Mouse (Mus musculus) embryonic stem cell, embryonic (primary cell): ENCODE measurements around the gene Uhrf1bp1l.

Source experiments
- CTCF ChIA-PET, 4 experiments: fragments of 300-600 bp in 2 of 4; fragments of 350-600 bp in 2 of 4; sonication (Branson Sonifier 250); formaldehyde crosslinking; loops; one replicate each; lab custom pipeline; 2022; ENCODE audit warnings: inconsistent platforms in 2 of 4; lab: Charles Lee
- POLR2A ChIA-PET, 4 experiments: fragments of 300-600 bp in 2 of 4; fragments of 350-600 bp in 2 of 4; sonication (Branson Sonifier 250); formaldehyde crosslinking; loops; one replicate each; lab custom pipeline; 2022; ENCODE audit warnings: antibody characterized with exemption in 4 of 4, inconsistent platforms in 1 of 4; lab: Charles Lee

Uhrf1bp1l gene

GRCm38 (mm10) chr10:89738395-89738794 is 6.4 kb upstream of the Uhrf1bp1l start:
- CTCF ChIA-PET = no interaction called here

GRCm38 (mm10) chr10:89739703-89740102 is 5.1 kb upstream of the Uhrf1bp1l start:
- CTCF ChIA-PET = no interaction called here
- POLR2A ChIA-PET = interaction anchor here in 2 of 4 experiments (0.6 to 1.3 kb wide), 5 partner anchors 9 to 1039 kb away, joined by 3 to 5 read pairs (median 3); no protein-coding TSS in a partner anchor

More at GRCm38 (mm10) chr10:89738395-89738794, 6.4 kb upstream of the Uhrf1bp1l start:
- POLR2A ChIA-PET = interaction anchor here in 1 of 4 experiments (0.8 to 1.1 kb wide), 2 partner anchors 12 to 52 kb away, joined by 3 read pairs; partner anchors contain the start of gene Scyl2

DNA sequence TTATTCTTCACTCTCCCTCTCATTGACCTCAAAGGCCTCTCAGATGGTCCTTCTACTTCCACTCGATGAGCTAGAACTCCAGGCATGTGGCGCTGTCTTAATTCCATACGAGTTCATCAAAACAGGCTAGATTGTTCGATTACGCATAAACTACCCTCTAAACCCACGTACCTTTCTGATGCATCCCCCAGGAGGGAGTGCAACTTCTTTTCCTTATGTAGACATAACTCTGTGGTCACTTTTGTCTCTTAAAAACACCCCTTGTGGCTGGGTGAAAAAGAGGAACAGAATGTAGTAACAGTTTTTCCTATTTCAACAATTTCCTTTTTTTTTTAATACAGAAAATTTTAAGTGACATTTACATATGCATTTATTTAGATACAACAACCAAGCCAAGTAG is 3.8 kb upstream of the Uhrf1bp1l start:
- ChIA-PET POLR2A (interaction anchor here in 1 of 4 experiments (0.7 kb wide), 1 partner anchor 68 kb away, joined by 3 read pairs; no protein-coding TSS in a partner anchor), CTCF (interaction anchor here in 1 of 4 experiments (0.7 kb wide), 1 partner anchor 13 kb away, joined by 3 read pairs; no protein-coding TSS in a partner anchor)

DNA sequence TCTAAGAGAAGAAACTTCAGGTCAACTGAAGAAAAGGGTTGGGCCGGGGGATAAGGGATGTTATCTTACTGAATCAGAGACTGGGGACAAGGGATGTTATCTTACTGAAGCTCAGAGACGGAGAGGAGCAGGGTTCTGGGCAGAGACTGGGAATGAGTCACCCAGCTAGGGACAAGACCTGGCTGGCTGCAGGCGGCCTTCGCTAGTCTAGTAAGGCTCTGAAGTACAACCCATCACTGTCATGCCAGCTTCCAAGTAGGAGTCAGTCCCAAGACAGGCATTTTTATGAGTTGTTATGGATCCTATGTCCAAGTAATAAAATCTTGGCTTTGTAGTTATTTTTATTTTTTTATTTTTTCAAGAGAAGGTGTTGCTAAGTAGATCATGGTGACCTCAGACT is 1.5 kb upstream of the Uhrf1bp1l start:
- POLR2A ChIA-PET = no interaction called here
- CTCF ChIA-PET = no interaction called here

DNA sequence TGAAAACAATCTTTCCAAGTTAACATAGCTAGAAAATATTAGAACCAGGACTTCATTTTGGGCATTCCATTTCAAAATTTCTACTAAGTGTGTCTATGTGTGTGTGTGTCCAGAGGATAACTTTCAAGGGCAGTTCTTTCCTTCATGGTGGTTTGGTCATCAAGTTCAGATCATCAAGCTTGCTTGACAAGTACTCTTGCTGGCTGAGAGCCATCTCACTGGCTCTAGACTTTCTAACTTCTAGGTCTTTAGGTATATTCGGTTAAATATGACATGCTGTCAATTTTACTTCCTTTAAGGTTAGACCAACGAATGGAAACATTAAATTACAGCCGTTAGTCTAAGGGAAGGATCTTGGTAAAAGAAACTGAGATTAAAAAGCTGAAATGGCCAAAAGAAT is 450 bp upstream of the Uhrf1bp1l start:
- ChIA-PET CTCF (interaction anchor here in 1 of 4 experiments (0.6 to 0.8 kb wide), 2 partner anchors 14 to 1289 kb away, joined by 3 read pairs; no protein-coding TSS in a partner anchor), POLR2A (interaction anchor here (0.7 to 2.6 kb wide), 24 partner anchors 10 to 1427 kb away, joined by 3 to 11 read pairs (median 4); partner anchors contain the start of genes Actr6 (in 3 of the 4), Scyl2 (in 2 of the 4) and Anks1b (in 1 of the 4))

GRCm38 (mm10) chr10:89745666-89746020 is 852 bp downstream of the Uhrf1bp1l start:
- CTCF ChIA-PET = no interaction called here
- POLR2A ChIA-PET = interaction anchor here in 3 of 4 experiments (0.5 to 2.6 kb wide), 7 partner anchors 9 to 72 kb away, joined by 3 to 10 read pairs (median 4); partner anchors contain the start of genes Actr6 (in 1 of the 3) and Scyl2 (in 1 of the 3)

DNA sequence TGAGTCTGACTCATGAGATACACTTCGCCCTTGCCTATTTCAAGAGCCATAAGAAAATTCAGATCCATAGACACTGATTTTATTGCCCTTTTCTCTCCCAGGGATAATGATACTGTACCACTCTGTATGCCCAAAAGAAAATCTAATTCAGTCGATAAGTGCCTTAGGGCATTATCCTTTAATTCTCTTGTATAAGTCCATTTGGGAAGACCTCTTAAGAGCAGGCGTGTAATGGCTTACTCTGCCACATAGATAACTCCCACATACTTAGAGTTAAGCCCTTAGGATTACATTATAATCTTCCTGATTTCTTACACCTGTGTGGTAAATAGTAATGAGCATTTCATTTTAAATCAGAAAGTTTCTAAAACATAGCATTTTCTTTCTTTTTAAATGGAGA is 1.8 kb downstream of the Uhrf1bp1l start:
- ChIA-PET CTCF (no interaction called here), POLR2A (interaction anchor here in 1 of 4 experiments (1.4 kb wide), 1 partner anchor 60 kb away, joined by 3 read pairs; the partner anchor contains the start of gene Scyl2)

DNA sequence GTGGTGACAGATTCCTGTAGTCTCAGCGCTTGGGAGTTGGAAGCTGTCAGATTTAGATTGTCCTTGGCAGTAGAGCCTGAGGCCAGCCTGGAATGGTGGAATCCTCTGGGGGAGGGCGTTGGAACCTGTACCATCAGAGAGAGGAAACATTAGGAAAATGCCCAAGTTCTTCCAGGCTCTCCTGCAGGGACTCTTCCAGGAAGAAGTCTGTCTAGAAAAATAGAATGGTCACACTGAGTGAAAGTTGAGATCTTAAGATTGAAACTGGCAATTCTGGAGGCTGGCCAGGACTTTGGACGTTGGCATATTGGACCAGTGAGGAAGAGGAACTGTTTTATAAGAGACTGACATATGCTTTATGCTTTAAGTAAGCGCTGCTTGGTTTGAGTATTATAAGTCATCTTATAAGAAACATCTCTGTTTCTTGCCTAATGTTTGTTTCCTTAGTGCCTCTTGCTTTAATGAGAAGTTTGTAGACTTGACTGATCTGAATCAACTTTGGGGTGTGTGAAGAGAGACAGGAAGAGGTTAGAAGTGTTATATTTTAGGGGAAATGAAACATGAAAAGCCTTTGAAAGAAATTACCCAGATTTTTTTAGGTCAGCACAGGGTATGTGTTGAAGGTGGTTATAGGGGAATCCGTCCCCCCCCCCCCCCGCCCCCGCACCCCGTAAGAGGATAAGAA is 2.6 kb downstream of the Uhrf1bp1l start:
- ChIA-PET POLR2A (no interaction called here), CTCF (no interaction called here)

- POLR2A ChIA-PET = interaction anchor here in 1 of 4 experiments (1.4 kb wide), 1 partner anchor 298 kb away, joined by 3 read pairs; no protein-coding TSS in a partner anchor
These were observed 3.1 kb downstream of the Uhrf1bp1l start for GRCm38 (mm10) chr10:89747911-89748310.

DNA sequence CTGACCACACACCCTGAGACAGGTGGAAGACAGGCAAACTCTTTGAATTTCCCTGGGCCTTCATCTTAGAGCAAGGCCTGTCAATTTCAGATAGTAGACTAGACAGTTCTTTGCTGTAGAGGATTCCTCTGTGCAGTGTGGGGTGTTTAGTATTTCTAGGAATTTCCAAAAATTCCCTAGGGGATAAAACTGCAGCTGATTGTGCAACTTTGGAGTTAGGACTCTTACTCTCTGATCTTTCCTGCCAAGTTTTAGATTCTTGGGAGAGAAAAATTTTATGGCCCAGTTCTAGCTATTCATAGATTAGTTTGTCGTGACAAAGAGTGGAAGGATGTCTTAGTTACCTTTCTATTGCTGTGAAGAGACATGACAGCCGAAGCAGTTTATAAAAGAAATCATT is 3.8 kb downstream of the Uhrf1bp1l start:
- POLR2A ChIA-PET = interaction anchor here in 3 of 4 experiments (0.7 to 1.6 kb wide), 4 partner anchors 11 to 299 kb away, joined by 3 to 4 read pairs (median 4); no protein-coding TSS in a partner anchor
- CTCF ChIA-PET = no interaction called here

More at GRCm38 (mm10) chr10:89747911-89748310, 3.1 kb downstream of the Uhrf1bp1l start:
- CTCF ChIA-PET = no interaction called here

- ChIA-PET CTCF (no interaction called here), POLR2A (interaction anchor here in 1 of 4 experiments (0.9 to 1.2 kb wide), 2 partner anchors 20 kb away, joined by 3 read pairs; no protein-coding TSS in a partner anchor)
These were observed 6.3 kb downstream of the Uhrf1bp1l start for GRCm38 (mm10) chr10:89751069-89751468.

DNA sequence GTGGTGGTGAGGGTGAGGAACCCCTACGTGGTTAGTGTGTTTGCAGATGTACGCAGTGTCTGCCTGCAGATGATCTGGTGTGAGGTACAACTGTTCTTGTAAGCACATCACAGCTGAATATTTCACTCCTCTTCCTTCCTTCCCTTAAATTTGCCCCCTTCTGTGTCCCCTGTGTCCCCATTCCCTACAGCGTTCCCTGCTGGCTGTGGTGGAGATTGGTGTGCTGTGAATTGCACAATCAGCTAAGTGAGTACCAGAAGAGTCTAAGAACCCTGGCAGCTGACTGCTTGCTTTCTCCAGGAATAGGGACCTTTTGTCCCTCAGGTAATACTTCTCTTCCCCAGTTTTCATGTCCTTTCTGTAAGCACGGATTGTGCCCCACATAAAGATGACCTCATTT is 10.4 kb downstream of the Uhrf1bp1l start:
- POLR2A ChIA-PET = interaction anchor here in 2 of 4 experiments (0.7 to 1.6 kb wide), 3 partner anchors 10 to 27 kb away, joined by 3 to 10 read pairs (median 4); partner anchors contain the start of gene Uhrf1bp1l (in 2 of the 2)
- CTCF ChIA-PET = interaction anchor here in 2 of 4 experiments (0.7 to 1.0 kb wide), 2 partner anchors 10 to 17 kb away, joined by 3 to 5 read pairs; no protein-coding TSS in a partner anchor

DNA sequence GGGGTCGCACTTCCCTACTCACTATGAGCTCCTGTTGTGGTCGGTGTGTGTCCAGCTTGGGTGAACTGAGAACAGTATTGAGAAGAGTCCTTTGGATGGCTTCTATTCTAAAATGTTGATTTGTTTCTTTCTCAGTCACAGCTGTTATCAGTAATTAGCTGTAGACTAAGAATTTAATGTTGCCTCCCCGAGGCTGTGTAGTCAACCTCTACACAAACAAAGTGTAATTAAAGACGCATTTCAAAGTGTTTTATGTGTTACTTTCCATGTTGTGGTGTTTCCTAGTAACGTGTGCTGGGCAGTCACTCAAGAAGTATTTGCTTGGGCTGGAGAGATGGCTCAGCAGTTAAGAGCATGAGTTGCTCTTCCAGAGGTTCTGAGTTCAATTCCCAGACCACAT is 16.0 kb downstream of the Uhrf1bp1l start:
- CTCF ChIA-PET = interaction anchor here in 1 of 4 experiments (0.6 kb wide), 1 partner anchor 57 kb away, joined by 3 read pairs; no protein-coding TSS in a partner anchor
- POLR2A ChIA-PET = interaction anchor here in 2 of 4 experiments (0.6 to 0.8 kb wide), 2 partner anchors 15 to 22 kb away, joined by 3 to 4 read pairs; no protein-coding TSS in a partner anchor

DNA sequence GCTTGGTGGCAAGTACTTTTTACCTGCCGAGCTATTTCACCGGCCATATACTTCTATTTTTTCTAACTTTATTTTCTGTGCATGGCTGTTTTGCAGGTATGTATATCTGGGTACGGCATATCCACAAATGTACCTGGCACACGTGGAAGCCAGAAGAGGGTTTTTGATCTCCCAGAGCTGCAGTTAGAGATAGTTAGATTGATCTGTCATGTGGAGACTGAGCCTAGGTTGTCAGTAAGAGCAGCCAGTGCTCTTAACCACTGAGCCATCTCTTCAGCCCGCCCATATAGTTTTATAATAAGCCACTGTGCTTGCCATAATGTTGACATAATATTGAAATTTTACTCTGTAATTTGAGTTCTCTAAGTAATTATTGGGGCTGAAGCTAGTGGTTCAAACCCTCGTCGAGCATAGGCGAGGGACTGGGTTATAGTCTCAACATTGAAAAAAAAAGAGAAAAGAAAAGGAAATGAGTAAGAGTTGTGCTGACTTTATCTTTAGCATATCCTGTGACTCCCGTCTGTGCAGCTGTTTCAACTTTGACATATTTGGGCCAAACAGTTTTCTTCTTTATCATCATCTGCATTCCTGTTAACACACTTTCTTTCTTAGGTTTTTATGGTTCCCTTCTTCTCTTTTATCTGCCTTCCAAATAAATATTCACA is 19.8 kb downstream of the Uhrf1bp1l start:
- POLR2A ChIA-PET = interaction anchor here in 1 of 4 experiments (0.6 kb wide), 1 partner anchor 42 kb away, joined by 3 read pairs; no protein-coding TSS in a partner anchor
- CTCF ChIA-PET = no interaction called here

- ChIA-PET POLR2A (interaction anchor here in 1 of 4 experiments (0.8 to 1.2 kb wide), 3 partner anchors 9 to 215 kb away, joined by 3 read pairs; no protein-coding TSS in a partner anchor), CTCF (interaction anchor here in 1 of 4 experiments (0.6 kb wide), 1 partner anchor 232 kb away, joined by 3 read pairs; no protein-coding TSS in a partner anchor)
These were observed 21.3 kb downstream of the Uhrf1bp1l start for GRCm38 (mm10) chr10:89765790-89766714.

DNA sequence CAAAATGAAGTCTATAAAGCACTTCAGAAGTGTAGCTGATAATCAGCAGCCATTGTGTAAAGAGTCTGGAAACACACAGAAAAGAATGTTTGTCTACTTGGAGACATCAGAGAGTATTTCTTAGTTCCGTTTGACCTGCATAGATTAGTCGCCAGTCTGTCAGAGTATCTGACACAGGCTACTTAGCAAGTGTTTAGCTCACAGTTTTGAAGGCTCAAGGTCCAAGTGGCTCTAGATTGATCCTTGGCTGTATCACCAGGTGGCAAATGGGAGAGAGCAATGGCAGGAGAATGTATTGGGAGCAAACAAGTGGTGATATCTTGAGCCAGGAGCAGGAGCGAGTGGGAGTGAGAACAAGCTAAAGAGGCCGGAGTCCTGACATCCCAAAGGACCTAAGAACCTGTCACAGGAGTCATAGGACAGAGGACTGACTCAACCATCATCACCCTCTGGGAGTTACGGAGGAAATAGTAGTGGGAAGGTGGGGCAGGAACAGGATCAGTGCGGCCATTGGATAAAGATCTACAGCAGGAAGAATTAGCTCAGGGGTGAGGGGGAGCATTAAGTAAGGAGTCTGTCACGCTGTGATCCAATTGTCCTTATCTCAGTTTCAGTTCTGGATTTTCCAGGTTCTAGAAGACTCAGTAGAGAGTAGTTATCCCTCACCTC is 23.7 kb downstream of the Uhrf1bp1l start:
- POLR2A ChIA-PET = interaction anchor here in 1 of 4 experiments (0.6 to 1.5 kb wide), 5 partner anchors 9 to 47 kb away, joined by 3 to 6 read pairs (median 4); partner anchors contain the start of gene Uhrf1bp1l
- CTCF ChIA-PET = interaction anchor here in 1 of 4 experiments (0.7 kb wide), 1 partner anchor 134 kb away, joined by 7 read pairs; no protein-coding TSS in a partner anchor

- ChIA-PET CTCF (interaction anchor here in 1 of 4 experiments (0.7 kb wide), 1 partner anchor 134 kb away, joined by 7 read pairs; no protein-coding TSS in a partner anchor), POLR2A (interaction anchor here in 2 of 4 experiments (0.6 to 1.5 kb wide), 5 partner anchors 8 to 114 kb away, joined by 3 to 4 read pairs (median 3); partner anchors contain the start of gene Uhrf1bp1l (in 1 of the 2))
These were observed 24.3 kb downstream of the Uhrf1bp1l start for GRCm38 (mm10) chr10:89769096-89769495.
